Mouse (Mus musculus) kidney, postnatal 0 days (tissue): Measurements from ENCODE around the gene Vav1. TPM values are rescaled to one million over a fixed set of nuclear protein-coding genes. Genes with fewer than 3 reads are reported as not detected.

ENCODE experiments used
- ATAC-seq: fragments of 200-750 bp; cut with Nextera tagmentation; replicated peaks from 2 replicates; pipeline ENCODE4 v1.8.0; 2017; ENCODE audit warnings: low read depth, moderate number of reproducible peaks, moderate TSS enrichment, moderate library complexity; ENCODE audit not compliant: low FRiP score
- DNase-seq: peaks from one replicate; pipeline ENCODE4 v3.0.0-alpha.2; 2016; ENCODE audit warnings: low spot score
- H3K27ac ChIP-seq: fragments of 300-500 bp; sonication (generic); 2 replicates; pipeline ENCODE4 v1.5.1; 2014; ENCODE audit warnings: mild to moderate bottlenecking
- H3K27me3 ChIP-seq: fragments of 300-500 bp; sonication (generic); 2 replicates; pipeline ENCODE4 v1.6.1; 2014; ENCODE audit warnings: low read length, mixed read lengths; ENCODE audit not compliant: insufficient read depth
- H3K36me3 ChIP-seq: fragments of 300-500 bp; sonication (generic); 2 replicates; pipeline ENCODE4 v1.6.1; 2014; ENCODE audit warnings: low read length, mixed read lengths; ENCODE audit not compliant: insufficient read depth
- H3K4me1 ChIP-seq: fragments of 300-500 bp; sonication (generic); replicated peaks from 2 replicates; pipeline ENCODE4 v1.6.1; 2014; ENCODE audit warnings: antibody characterized with exemption, low read length, mixed read lengths; ENCODE audit not compliant: insufficient read depth
- H3K4me2 ChIP-seq: fragments of 300-500 bp; sonication (generic); 2 replicates; pipeline ENCODE4 v1.6.1; 2014; ENCODE audit warnings: mild to moderate bottlenecking, low read length, moderate library complexity, mixed read lengths
- H3K4me3 ChIP-seq: fragments of 300-500 bp; sonication (generic); replicated peaks from 2 replicates; pipeline ENCODE4 v1.5.1; 2014; ENCODE audit warnings: low read depth, low read length
- H3K9ac ChIP-seq: fragments of 300-500 bp; sonication (generic); 2 replicates; pipeline ENCODE4 v1.6.1; 2014; ENCODE audit warnings: low read depth, low read length
- H3K9me3 ChIP-seq: fragments of 300-500 bp; sonication (generic); replicated peaks from 2 replicates; pipeline ENCODE4 v1.6.1; 2016; ENCODE audit warnings: low read length, inconsistent platforms, mixed read lengths
- CTCF ChIP-seq: IDR thresholded peaks from 2 replicates; pipeline ENCODE4 v1.5.1; 2016; ENCODE audit warnings: antibody characterized with exemption, low read depth, mild to moderate bottlenecking, moderate library complexity
- WGBS: fragments of 180-500 bp; shearing (Covaris S2); extraction: QIAGEN DNeasy Blood & Tissue Kit; methylation state at CpG from one replicate; pipeline ENCODE4 v1.1.7; 2014; 5-methylcytosine and 5-hydroxymethylcytosine counted together
- polyA plus RNA-seq: library from polyadenylated mRNA; unstranded; fragments of >200 nt; fragmentation: Nextera tagmentation; extraction: Ambion mirVana; gene quantifications from 2 replicates; pipeline ENCODE4 v1.2.1, GENCODE M21; 2015

Gene Vav1
- polyA plus RNA-seq, 1 experiment from 2014 or later, result 1.1 TPM

DNA sequence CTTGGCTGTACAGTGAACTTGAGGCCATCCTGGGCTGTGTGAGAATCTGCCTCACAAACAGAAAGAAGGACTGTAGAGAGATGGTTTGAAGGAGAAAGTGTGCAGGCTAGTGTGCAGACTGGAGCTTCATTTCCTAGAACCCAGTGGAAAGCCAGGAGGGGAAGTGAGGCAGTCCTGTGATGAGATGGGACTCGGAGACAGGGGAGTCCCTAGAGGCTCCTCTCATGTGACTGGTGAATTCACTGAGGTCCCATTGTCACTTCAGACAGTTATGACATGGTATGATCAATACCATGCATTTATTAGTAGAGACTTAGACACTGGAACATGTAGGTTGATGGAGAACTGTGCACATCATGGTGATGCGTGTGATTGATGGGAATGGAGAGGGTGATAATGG, 13.4 kb downstream of the Vav1 start:
- DNase-seq, result no peak
- Histone ChIP-seq H3K4me3 (no peak overlapping the region), H3K27me3 (no peaks in the 10 kb centered on the region), H3K36me3 (no peaks in the 10 kb centered on the region), H3K9me3 (no peaks in the 10 kb centered on the region), H3K4me1 (no peaks in the 10 kb centered on the region), H3K27ac (no peak overlapping the region), H3K9ac (no peak overlapping the region), H3K4me2 (no peak overlapping the region)
- WGBS, result 94% methylated on average over 2 of the region's 2 CpGs
- no peak for TF ChIP-seq CTCF
- no peak for ATAC-seq

DNA sequence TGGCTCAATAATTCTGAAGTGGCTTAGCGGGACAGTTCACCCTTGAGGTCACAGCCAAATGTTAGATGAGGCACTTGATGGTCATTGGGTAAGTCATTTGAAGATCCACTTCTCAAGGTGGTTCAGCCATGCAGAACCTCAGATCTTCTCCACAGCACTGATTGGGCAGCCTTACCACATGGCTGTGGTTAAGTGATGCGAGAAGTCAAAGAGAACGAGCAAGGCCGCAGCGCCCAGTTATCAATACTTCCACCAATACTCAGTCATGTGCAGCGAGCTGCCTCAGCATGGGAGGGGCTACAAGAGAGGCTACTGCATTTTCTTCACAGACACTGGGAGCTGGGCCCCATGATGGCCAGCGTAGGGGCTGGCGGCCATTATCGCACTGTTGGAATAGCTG, 14.1 kb downstream of the Vav1 start:
- H3K4me2 ChIP-seq, result no peak overlapping the region
- H3K4me1 ChIP-seq, result no peaks in the 10 kb centered on the region
- H3K36me3 ChIP-seq, result no peaks in the 10 kb centered on the region
- H3K9me3 ChIP-seq, result no peaks in the 10 kb centered on the region
- TF ChIP-seq CTCF, result no peak
- H3K27me3 ChIP-seq, result no peaks in the 10 kb centered on the region
- ATAC-seq, result no peak
- no peak overlapping the region for H3K9ac ChIP-seq
- no peak overlapping the region for H3K27ac ChIP-seq
- no peak overlapping the region for H3K4me3 ChIP-seq
- WGBS, result 87% methylated on average over 9 of the region's 9 CpGs
- DNase-seq, result no peak

- ATAC-seq, result no peak
- H3K9ac ChIP-seq, result no peak overlapping the region
- no peak overlapping the region for H3K27ac ChIP-seq
- H3K4me2 ChIP-seq, result no peak overlapping the region
- H3K36me3 ChIP-seq, result no peaks in the 10 kb centered on the region
- H3K9me3 ChIP-seq, result no peaks in the 10 kb centered on the region
- no peak for DNase-seq
- WGBS, result 84% methylated on average over 9 of the region's 9 CpGs
- no peaks in the 10 kb centered on the region for H3K27me3 ChIP-seq
- no peaks in the 10 kb centered on the region for H3K4me1 ChIP-seq
- TF ChIP-seq CTCF, result no peak
- H3K4me3 ChIP-seq, result no peak overlapping the region
Observed at GRCm38 (mm10) chr17:57295935-57296334, 17.0 kb downstream of the Vav1 start.

DNA sequence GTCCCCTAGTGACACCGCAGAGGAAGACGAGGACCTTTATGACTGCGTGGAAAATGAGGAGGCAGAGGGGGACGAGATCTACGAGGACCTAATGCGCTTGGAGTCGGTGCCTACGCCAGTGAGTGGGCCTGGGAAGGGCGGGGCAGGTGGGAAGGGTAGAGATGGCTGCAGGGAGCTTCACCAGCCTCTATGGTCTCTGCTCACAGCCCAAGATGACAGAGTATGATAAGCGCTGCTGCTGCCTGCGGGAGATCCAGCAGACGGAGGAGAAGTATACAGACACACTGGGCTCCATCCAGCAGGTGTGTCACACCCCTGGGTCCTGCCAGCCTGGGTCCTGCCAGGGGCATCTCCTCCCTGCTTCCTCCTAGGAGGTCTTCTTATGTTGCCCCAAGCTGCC, 18.1 kb downstream of the Vav1 start:
- Histone ChIP-seq H3K4me1 (no peaks in the 10 kb centered on the region), H3K4me3 (no peak overlapping the region), H3K9me3 (no peaks in the 10 kb centered on the region), H3K27me3 (no peaks in the 10 kb centered on the region), H3K9ac (no peak overlapping the region), H3K4me2 (no peak overlapping the region), H3K27ac (no peak overlapping the region), H3K36me3 (no peaks in the 10 kb centered on the region)
- no peak for TF ChIP-seq CTCF
- 86% methylated on average over 12 of the region's 12 CpGs for WGBS
- no peak for ATAC-seq
- no peak for DNase-seq

DNA sequence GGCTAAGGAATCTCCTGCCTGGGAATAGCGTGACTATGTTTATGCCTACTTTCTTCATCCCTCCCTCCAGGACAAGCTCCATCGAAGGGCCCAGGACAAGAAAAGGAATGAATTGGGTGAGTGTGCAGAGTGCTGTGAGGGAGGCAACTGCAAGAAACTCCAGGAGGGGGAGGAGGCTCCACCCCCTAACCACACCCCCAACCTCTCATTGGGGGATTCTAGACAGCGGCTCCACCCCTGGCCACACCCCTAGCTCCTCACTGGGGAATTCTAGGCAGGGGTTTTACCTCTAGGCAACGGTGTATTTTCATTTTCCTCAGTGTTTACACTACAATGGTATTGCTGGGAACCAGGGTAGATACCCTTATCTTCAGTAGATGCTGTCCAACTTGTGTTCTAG, 26.7 kb downstream of the Vav1 start:
- no peak for DNase-seq
- TF ChIP-seq CTCF, result no peak
- Histone ChIP-seq H3K9me3 (no peaks in the 10 kb centered on the region), H3K4me1 (no peaks in the 10 kb centered on the region), H3K4me3 (no peak overlapping the region), H3K36me3 (no peaks in the 10 kb centered on the region), H3K9ac (no peak overlapping the region), H3K27ac (no peak overlapping the region), H3K27me3 (no peaks in the 10 kb centered on the region), H3K4me2 (no peak overlapping the region)
- WGBS, result 66% methylated on average over 4 of the region's 4 CpGs
- no peak for ATAC-seq

GRCm38 (mm10) chr17:57307074-57307473, 28.2 kb downstream of the Vav1 start:
- 81% methylated on average over 6 of the region's 6 CpGs for WGBS
- Histone ChIP-seq H3K36me3 (no peaks in the 10 kb centered on the region), H3K4me1 (no peaks in the 10 kb centered on the region), H3K9me3 (no peaks in the 10 kb centered on the region), H3K4me3 (no peak overlapping the region), H3K9ac (no peak overlapping the region), H3K4me2 (no peak overlapping the region), H3K27me3 (no peaks in the 10 kb centered on the region), H3K27ac (no peak overlapping the region)
- DNase-seq (no peak), ATAC-seq (no peak)
- no peak for TF ChIP-seq CTCF

DNA sequence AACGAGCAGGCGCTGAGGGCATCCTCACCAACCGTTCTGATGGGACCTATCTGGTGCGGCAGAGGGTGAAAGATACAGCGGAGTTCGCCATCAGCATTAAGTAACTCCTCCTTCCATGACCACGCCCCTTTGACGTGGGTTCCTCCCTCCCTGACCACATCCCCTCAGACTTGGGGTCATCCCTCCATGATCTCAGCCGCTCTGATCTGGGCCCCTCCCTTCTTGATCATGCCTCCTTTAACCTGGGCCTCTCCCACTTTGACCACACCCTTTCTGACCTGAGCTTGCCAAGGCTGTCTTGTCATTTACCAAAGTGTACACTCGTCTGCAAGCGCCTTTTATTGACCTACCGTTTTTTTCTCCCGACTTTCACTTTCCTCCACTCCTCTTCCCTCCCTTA, 32.9 kb downstream of the Vav1 start:
- 0 out of 2 replicates have a peak, but pooled peaks have one; percentile 25 for ATAC-seq
- WGBS, result 30% methylated on average over 13 of the region's 13 CpGs

More for the DNA sequence above, 32.9 kb downstream of the Vav1 start:
- no peaks in the 10 kb centered on the region for H3K27me3 ChIP-seq
- no peak for DNase-seq
- H3K4me3 ChIP-seq, result no peak overlapping the region
- H3K4me2 ChIP-seq, result no peak overlapping the region
- H3K27ac ChIP-seq, result no peak overlapping the region
- TF ChIP-seq CTCF, result no peak
- H3K4me1 ChIP-seq, result no peaks in the 10 kb centered on the region
- H3K9ac ChIP-seq, result no peak overlapping the region
- no peaks in the 10 kb centered on the region for H3K36me3 ChIP-seq
- no peaks in the 10 kb centered on the region for H3K9me3 ChIP-seq
